Mouse (Mus musculus) fibroblast of lung, adult 2 months (primary cell): ENCODE results near the gene Srrt.

Experiments used
- DNase-seq: peaks from one replicate; pipeline ENCODE4 v3.0.0-alpha.2; 2011; ENCODE audit warnings: low read depth

Srrt gene

GRCm38 (mm10) chr5:137263897-137264720 is 43.4 kb downstream of the Srrt start:
- no peak for DNase-seq
